Mouse (Mus musculus): ENCODE measurements at regions not wholly inside any gene's neighbourhood (a gene's known extent, or its start where the extent isn't known, plus 50 kb on each side); places are given as distances from the start of the nearest gene placed in this dataset.

- TF ChIP-seq CTCF (IDR thresholded peaks at IDR 0.05; ENCODE audit: insufficient read depth, low read depth, low read length), result no peak
- TF ChIP-seq POLR2A (IDR thresholded peaks at IDR 0.05; ENCODE audit: insufficient read depth, low read depth, low read length), result no peak
Measured at GRCm38 (mm10) chr11:37735992-37736391, 500.2 kb upstream of the Tenm2 start.

All from olfactory bulb, adult 2 months (tissue).